Mouse (Mus musculus) activated CD4-positive, CD25-positive, alpha-beta regulatory T cell (primary cell): Measurements from ENCODE around the gene Tmem238. TPM values are rescaled to one million over a fixed set of nuclear protein-coding genes. Genes with fewer than 3 reads are reported as not detected.

Experiments
- polyA plus RNA-seq, 2 experiments: library from polyadenylated mRNA; unstranded; fragments of 100-300 nt; shearing (Covaris generic); gene quantifications; one replicate each; pipeline ENCODE4 v1.2.1; 2017

The Tmem238 gene
- 1 to 10 TPM; 5.5 to 8.8 TPM for polyA plus RNA-seq

DNA sequence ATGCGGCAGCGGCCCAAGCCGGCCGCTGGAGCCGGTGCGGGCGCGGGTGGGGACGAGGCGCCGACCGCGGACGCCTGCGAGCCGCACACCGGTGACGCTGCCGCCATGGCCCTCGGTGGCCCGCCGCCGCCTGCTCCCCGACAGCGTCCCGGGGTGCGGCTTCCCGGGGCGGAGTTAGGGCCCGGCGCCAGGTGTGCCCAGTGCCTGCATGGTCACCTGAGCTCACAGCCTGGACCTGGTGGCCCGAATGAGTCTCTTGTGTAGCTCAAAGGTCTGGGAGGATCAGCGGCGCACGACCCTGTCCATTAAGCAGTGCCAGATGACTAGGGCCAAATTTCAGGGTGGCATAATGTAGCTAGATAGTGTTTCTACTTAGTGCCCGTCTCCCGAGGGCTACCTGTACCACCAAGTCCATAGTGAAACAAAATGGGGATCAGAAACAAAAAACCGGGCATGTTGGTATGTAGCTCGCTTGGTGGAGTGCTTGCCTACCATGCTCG, at the start of gene Tmem238:
Tmem238 (minus strand) TSS at position 221 of the 500 bp plus-strand sequence.

DNA sequence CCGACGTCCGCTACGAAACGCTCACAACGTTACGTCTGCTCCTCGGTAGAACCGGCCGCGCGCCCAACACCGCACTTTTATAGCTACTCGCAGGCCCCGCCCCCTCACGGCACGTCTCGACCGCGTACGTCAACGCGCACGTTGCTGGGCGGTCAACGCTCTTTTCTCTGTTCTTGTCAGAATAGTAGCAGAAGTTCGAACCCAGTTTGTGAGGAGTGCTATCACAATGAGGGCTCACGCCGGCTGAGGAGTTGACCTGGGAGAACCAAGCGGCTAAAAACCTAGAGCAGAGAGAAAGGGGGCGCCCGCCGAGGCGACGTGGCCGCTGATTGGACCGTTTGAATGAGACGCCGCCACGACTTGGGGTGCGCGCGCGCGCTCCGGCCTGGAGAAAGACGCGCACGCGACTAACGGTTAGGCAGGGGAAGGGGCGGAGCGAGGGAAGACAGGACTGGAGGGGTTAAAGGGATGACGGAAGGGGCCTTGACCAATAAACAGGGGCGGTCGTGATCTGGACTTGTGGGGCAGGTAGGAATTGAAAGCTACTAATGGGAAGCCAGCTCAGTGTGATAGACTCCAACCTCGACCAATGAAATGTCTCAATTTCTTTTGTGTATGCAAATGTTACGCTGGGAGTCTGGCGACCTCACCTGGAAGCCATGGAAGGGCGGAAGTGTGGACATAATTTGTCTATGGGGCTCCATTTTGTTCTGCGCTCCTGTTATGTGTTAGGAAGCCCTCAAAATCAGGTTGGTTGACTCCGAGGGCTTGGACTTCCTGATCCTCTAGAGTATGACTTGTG, 23.0 kb upstream of the Tmem238 start, which contains the start of gene Ube2s:
Ube2s (minus strand) TSS at position 288 of the 802 bp plus-strand sequence.

DNA sequence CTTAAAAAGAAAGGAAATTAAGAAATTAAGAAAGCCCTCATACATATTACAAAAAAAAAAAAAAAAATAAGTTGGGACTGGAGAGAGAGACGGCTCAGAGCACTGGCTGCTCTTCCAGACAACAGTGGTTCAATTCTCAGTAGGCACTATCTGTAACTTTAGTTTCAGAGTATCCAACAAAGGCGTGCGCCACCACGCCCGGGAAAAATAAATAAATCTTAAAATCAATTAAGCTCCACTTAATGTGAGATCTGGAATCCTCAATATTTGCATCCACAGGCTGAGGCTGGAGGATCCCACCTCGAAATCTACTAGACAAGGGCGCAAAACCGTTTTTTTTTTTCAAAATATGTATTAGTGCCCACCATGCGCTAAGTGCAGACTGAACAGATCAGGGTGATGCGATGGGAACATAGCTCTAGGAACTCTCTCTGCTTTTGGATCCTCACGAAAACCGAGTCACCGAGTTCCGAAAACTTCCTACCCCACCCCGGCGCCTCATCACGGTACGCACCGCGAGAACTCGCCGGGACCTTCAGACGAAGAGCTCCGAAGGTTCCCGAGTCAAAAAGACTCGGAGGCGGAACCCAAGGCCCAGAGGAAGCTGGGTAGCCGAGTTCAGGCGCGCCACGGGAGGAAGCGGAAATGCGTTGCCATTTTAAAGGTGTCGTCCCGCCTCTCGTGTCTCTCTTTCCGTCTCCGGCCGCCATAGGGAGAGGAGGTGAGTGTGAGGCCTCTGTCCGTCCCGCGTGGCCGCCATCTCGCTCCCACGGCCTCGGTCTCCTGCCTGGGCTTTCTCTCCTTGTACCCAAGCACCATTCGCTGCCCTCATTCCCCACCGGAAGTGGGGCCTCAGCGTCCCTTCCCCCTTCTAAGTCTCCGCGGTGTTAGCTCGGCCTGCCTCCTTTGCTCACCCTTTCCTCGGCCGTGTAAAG, 3.1 kb upstream of the Tmem238 start, which contains the start of gene Rpl28:
Rpl28 (plus strand) TSS at position 597 of the 935 bp plus-strand sequence.

DNA sequence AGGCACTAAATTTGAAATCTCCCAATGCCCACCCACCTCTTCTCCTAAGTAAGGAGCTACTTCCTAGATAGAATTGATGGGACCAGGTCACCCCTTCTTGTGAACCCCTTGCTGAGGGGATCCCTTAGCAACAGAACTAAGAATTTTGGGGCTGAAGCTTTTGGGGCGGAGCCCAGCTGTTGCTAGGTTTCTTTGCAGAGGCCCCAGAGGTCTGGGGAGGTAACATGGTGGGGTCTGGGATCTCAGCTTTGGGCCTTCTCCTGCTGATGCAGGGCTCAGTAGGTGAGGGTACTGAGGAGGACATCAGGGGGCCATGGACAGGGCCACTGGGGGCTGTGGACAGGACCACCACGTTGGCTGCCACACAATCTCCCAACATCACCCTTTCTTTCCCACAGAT, 6.7 kb downstream of the Tmem238 start, which contains the start of the genes Il11 and Tmem190:
Il11 (minus strand) TSS at position 101 of the 400 bp plus-strand sequence.
Tmem190 (plus strand) TSS at position 179 of the 400 bp plus-strand sequence.

DNA sequence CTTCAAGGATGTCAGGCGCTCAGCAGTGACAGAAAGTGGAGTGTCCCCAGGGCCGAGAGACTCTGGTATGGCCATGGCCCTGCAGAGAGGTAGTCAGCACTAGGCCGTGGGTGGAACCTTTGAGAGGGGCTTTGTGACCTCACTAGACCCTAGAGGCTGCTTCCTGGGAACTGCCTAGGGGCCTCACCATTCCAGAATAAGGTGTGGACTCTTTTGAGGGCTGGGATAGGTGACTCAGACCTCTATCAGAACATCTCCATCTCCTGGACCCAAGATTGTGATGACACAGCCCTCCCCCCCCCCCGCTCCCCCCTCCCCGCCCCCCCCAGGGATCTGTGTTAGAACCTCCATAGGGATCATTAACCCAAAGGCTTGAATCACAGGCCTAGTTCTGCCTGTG, 18.3 kb downstream of the Tmem238 start, which contains the start of gene Fam71e2:
Fam71e2 (minus strand) TSS at position 101 of the 400 bp plus-strand sequence.

DNA sequence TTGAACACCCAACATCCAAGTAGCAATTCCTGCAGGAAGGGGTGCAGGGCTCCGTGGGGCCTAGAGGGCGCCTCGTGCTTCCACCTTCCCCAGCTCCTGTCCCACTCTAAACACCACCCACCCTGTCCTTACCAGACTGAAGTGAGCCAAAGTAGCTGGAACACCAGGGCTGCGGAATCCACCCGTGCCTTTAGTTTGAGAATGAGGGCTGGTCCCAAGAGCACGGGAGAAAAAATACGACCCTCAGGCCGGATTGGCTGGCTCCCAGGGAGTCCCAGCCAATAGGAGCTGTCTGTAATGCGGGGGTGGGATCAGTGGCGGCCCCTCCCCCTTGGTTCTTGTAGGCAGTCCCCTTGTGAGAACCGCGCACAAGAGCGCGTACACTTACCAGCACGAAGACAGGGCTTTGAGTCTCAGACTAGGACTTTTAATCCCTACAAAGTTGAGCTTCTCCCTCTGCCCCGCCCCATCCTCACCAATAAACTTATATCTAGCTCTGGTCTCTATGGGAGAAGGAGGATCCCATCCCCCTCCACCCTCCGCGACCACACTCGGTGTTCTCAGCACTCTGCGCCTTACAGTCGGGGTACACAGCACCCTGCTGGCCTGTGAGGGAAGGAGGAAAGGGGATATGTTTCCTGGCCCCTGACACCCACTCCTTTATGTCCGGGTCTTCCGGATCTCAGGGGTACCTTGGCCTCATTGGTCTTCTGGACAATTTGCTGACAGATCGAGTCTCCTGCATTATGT, 36.5 kb downstream of the Tmem238 start, which contains the start of gene Cox6b2:
Cox6b2 (minus strand) TSS at position 274 of the 750 bp plus-strand sequence.

DNA sequence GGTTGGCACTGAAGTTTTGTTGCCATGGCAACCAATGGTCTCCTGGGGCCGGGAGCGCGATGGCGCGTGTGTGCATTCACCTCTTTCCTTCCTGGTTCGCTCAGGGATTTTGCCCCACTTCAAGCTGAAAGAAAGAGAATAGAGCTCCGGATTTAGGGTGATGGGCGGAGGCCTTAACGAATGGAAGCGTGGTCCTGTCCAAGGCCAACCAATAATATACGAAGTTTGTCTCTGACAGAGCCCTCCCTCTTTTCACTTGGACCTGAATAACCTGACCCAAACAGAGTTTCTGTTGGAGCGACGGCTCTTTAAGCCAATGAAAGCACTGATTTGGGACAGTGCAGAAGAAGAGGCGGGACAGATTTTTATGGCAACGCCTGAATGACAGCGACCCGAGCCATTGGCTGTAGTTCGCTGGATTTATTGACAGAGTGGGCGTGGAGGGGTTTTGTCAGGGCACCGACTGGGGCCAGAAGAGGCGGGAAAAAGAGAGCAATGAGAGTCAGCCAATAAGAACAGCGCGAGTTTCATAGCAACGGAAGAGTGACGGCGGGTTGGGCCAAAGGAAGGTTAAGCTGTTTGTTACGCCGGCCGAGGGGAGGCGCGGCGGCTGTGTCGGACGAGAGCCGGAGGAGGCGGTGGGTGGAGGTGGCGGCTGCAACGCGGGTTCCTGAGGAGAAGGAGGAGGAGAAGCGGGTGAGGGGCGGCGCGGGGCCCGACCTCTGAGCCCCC, 49.7 kb downstream of the Tmem238 start, which contains the start of gene Kmt5c:
Kmt5c (plus strand) TSS at position 572 of the 732 bp plus-strand sequence.

Other genes starting within 250 kb of the Tmem238 start
- gene Syt5, start 242.1 kb downstream of the Tmem238 start, polyA plus RNA-seq: not detected
- gene Ptprh, start 185.6 kb downstream of the Tmem238 start, polyA plus RNA-seq: not detected
- 10 to 100 TPM; 11.0 to 15.2 TPM for gene Tmem86b, start 158.2 kb downstream of the Tmem238 start, polyA plus RNA-seq
- gene Ppp6r1, start 130.6 kb downstream of the Tmem238 start, polyA plus RNA-seq: 100 to 1,000 TPM; 185 to 259 TPM
- gene Hspbp1, start 104.6 kb downstream of the Tmem238 start, polyA plus RNA-seq: 10 to 100 TPM; 53.0 to 59.9 TPM
- under 1 TPM in 1 of 2 experiments, not detected in 1; 0.61 TPM for gene Brsk1, start 99.1 kb downstream of the Tmem238 start, polyA plus RNA-seq
- gene Tmem150b, start 64.4 kb downstream of the Tmem238 start, polyA plus RNA-seq: under 1 TPM in 1 of 2 experiments, not detected in 1; 0.25 TPM
- 10 to 100 TPM; 26.0 to 45.1 TPM for gene Kmt5c, start 49.5 kb downstream of the Tmem238 start, polyA plus RNA-seq
- 1 to 10 TPM; 3.0 to 9.5 TPM for gene Cox6b2, start 36.6 kb downstream of the Tmem238 start, polyA plus RNA-seq
- gene Fam71e2, start 18.4 kb downstream of the Tmem238 start, polyA plus RNA-seq: not detected
- gene Il11, start 6.8 kb downstream of the Tmem238 start, polyA plus RNA-seq: under 1 TPM; 0.16 to 0.20 TPM
- not detected for gene Tmem190, start 6.7 kb downstream of the Tmem238 start, polyA plus RNA-seq
- gene Rpl28, start 3.2 kb upstream of the Tmem238 start, polyA plus RNA-seq: 100 to 1,000 TPM; 316 to 505 TPM
- gene Ube2s, start 22.9 kb upstream of the Tmem238 start, polyA plus RNA-seq: 100 to 1,000 TPM; 126 to 185 TPM
- gene Shisa7, start 55.0 kb upstream of the Tmem238 start, polyA plus RNA-seq: not detected
- 10 to 100 TPM; 46.9 to 52.2 TPM for gene Isoc2b, start 80.6 kb upstream of the Tmem238 start, polyA plus RNA-seq
- under 1 TPM; 0.37 to 0.84 TPM for gene Isoc2a, start 87.5 kb upstream of the Tmem238 start, polyA plus RNA-seq
- under 1 TPM in 1 of 2 experiments, not detected in 1; 0.32 TPM for gene Gm36210, start 116.9 kb upstream of the Tmem238 start, polyA plus RNA-seq
- gene Zfp628, start 125.6 kb upstream of the Tmem238 start, polyA plus RNA-seq: 1 to 10 TPM; 2.2 to 3.1 TPM
- under 1 TPM; 0.49 to 0.79 TPM for gene Nat14, start 132.4 kb upstream of the Tmem238 start, polyA plus RNA-seq
- not detected for gene Ssc5d, start 136.1 kb upstream of the Tmem238 start, polyA plus RNA-seq
- gene Sbk2, start 174.8 kb upstream of the Tmem238 start, polyA plus RNA-seq: not detected
- gene Sbk3, start 181.5 kb upstream of the Tmem238 start, polyA plus RNA-seq: under 1 TPM in 1 of 2 experiments, not detected in 1; 0.05 TPM
- 10 to 100 TPM; 17.7 to 19.5 TPM for gene Zfp579, start 206.5 kb upstream of the Tmem238 start, polyA plus RNA-seq
- 10 to 100 TPM; 31.1 to 33.7 TPM for gene Zfp524, start 224.8 kb upstream of the Tmem238 start, polyA plus RNA-seq
- gene Fiz1, start 225.0 kb upstream of the Tmem238 start, polyA plus RNA-seq: 10 to 100 TPM; 33.4 to 36.2 TPM
- 10 to 100 TPM in 1 of 2 experiments, 1 to 10 TPM in 1; 6.4 to 29.3 TPM for gene Gm44973, start 225.8 kb upstream of the Tmem238 start, polyA plus RNA-seq
- gene Zfp865, start 230.7 kb upstream of the Tmem238 start, polyA plus RNA-seq: 10 to 100 TPM; 10.4 to 11.4 TPM
- gene Ccdc106, start 230.9 kb upstream of the Tmem238 start, polyA plus RNA-seq: under 1 TPM; 0.18 to 0.86 TPM
- gene 4632433K11Rik, start 244.5 kb upstream of the Tmem238 start, polyA plus RNA-seq: not detected
- 1 to 10 TPM; 3.4 to 4.9 TPM for gene Zfp784, start 248.8 kb upstream of the Tmem238 start, polyA plus RNA-seq